Mouse (Mus musculus): ENCODE measurements around the gene Gprc5c. TPM values are rescaled to one million over a fixed set of nuclear protein-coding genes. Genes with fewer than 3 reads are reported as not detected.

Gene Gprc5c
- total and polyA plus RNA-seq, 3 experiments: not detected

DNA sequence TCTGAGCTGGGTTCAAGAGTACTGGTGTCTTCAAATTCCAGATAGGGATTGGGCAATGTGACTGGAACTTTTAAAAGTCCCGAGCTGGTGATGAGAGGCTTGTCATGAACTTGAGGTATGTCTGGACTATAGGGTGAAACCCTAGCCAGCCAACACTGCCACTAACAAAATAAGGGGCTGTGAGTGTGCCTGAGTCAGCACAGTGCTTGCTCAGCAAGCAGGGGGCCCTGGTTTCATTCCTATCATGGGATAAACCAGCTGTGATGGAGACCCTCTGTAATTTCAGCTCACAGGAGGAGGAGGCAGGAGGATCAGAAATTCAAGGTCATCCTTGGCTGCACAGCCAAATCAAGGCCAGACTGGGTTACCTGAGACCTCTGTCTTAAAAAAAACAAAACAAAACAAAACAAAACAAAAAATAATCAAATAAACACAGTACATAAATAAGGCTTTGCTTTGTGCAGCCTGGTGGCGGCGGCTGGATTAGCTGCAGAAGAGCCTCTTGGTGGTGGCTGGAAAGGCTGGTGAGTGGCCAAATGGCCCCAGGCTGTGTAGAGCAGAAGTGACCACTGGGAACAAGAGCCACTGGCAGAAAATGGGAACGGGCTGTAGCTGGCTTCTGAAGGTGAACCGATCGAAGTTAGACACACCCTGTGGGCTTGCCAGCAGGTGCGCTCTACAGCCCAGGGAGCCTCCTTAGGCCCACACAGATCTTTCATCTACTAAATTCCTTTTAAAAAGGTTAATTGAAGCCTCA is 6.3 kb upstream of the Gprc5c start:
- peaks cover 0 to 9% of the 10 kb centered on the region in 2 experiments; a peak in 2 of 4 replicates for H3K4me1 ChIP-seq (ENCODE audit: control insufficient read depth in 1 of 2, insufficient read depth in 2 of 2)
- in situ Hi-C loops (cut with MboI; ENCODE audit: low pct_ligation_motif_present, low pct_unique_long_range_greater_than_20kb, low sequenced_read_pairs) (no loop called here), dilution Hi-C loops (cut with MboI; ENCODE audit: extremely low pct_ligation_motif_present, extremely low pct_unique_long_range_greater_than_20kb, low sequenced_read_pairs) (no loop called here)
- no peak for DNase-seq (ENCODE audit: extremely low read depth)
- peaks cover 6% of the 10 kb centered on the region for H3K27me3 ChIP-seq (replicated peaks)
- no peaks in the 10 kb centered on the region for H3K79me2 ChIP-seq (replicated peaks; ENCODE audit: control insufficient read depth, extremely low read depth, insufficient read depth, poor library complexity, severe bottlenecking)
- no peaks in the 10 kb centered on the region for H3K36me3 ChIP-seq (replicated peaks in 1 of 2; ENCODE audit: control insufficient read depth in 1 of 2, insufficient read depth in 1 of 2, low read length in 1 of 2)
- TF ChIP-seq EP300 (IDR thresholded peaks at IDR 0.05; ENCODE audit: low read length) (no peak), CHD2 (IDR thresholded peaks at IDR 0.05; ENCODE audit: low read length) (no peak), MXI1 (IDR thresholded peaks at IDR 0.05; ENCODE audit: low read depth, low read length) (no peak), TBP (conservative IDR thresholded peaks at IDR 0.05; ENCODE audit: low read depth, low read length) (no peak), CHD1 (IDR thresholded peaks at IDR 0.05; ENCODE audit: low read depth, low read length) (no peak), POLR2AphosphoS2 (IDR thresholded peaks at IDR 0.05; ENCODE audit: low read depth, low read length) (no peak), ZC3H11A (IDR thresholded peaks at IDR 0.05; ENCODE audit: low read depth, low read length) (no peak), RAD21 (IDR thresholded peaks at IDR 0.05; ENCODE audit: low read depth, low read length) (no peak), JUN (IDR thresholded peaks at IDR 0.05; ENCODE audit: insufficient read depth, low read depth, low read length) (no peak), ZMIZ1 (IDR thresholded peaks at IDR 0.05; ENCODE audit: low read depth, low read length) (no peak)
- H3K9me3 ChIP-seq (replicated peaks; ENCODE audit: low read length): peaks cover 10% of the 10 kb centered on the region
- no peak overlapping the region for H3K4me2 ChIP-seq (ENCODE audit: insufficient read depth, low read depth, poor library complexity, severe bottlenecking)
- H3K27ac ChIP-seq (ENCODE audit: insufficient read depth, low read depth): no peak overlapping the region
- H3K4me3 ChIP-seq (replicated peaks in 1 of 3; ENCODE audit: low read depth in 2 of 3, low read length in 2 of 3, poor library complexity in 1 of 3): no peak overlapping the region
- H3K9ac ChIP-seq (ENCODE audit: insufficient read depth, low read depth): no peak overlapping the region

DNA sequence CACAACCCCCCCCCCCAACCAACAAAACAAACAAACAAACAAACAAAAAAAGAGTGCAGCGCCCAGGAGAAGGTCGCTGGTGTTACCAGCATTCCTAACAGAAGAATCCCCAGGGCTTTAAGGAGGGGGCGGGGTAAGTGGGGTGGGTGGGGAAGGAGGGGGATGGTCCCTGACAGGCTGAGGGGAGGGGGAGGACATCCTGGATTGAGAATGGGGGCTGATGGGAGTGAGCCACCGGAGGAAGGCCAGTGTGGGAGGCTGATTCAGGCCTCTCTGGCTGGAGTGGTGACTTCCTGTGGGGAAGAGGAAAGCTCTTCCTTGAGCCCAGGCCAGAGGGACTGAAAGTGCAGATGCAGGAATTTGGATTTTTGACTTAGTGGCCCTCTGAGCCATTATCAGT is 4.6 kb upstream of the Gprc5c start:
- in situ Hi-C loops (cut with MboI; ENCODE audit: low pct_ligation_motif_present, low pct_unique_long_range_greater_than_20kb, low sequenced_read_pairs) (no loop called here), dilution Hi-C loops (cut with MboI; ENCODE audit: extremely low pct_ligation_motif_present, extremely low pct_unique_long_range_greater_than_20kb, low sequenced_read_pairs) (no loop called here)
- Histone ChIP-seq H3K4me1 (ENCODE audit: control insufficient read depth in 1 of 2, insufficient read depth in 2 of 2) (peaks cover 0 to 13% of the 10 kb centered on the region in 2 experiments; a peak in 2 of 4 replicates), H3K79me2 (replicated peaks; ENCODE audit: control insufficient read depth, extremely low read depth, insufficient read depth, poor library complexity, severe bottlenecking) (no peaks in the 10 kb centered on the region), H3K36me3 (replicated peaks in 1 of 2; ENCODE audit: control insufficient read depth in 1 of 2, insufficient read depth in 1 of 2, low read length in 1 of 2) (no peaks in the 10 kb centered on the region), H3K4me2 (ENCODE audit: insufficient read depth, low read depth, poor library complexity, severe bottlenecking) (no peak overlapping the region), H3K4me3 (replicated peaks in 1 of 3; ENCODE audit: low read depth in 2 of 3, low read length in 2 of 3, poor library complexity in 1 of 3) (no peak overlapping the region), H3K9ac (ENCODE audit: insufficient read depth, low read depth) (no peak overlapping the region), H3K9me3 (replicated peaks; ENCODE audit: low read length) (peaks cover 12% of the 10 kb centered on the region), H3K27ac (ENCODE audit: insufficient read depth, low read depth) (no peak overlapping the region), H3K27me3 (replicated peaks) (peaks cover 6% of the 10 kb centered on the region)
- TF ChIP-seq CHD1 (IDR thresholded peaks at IDR 0.05; ENCODE audit: low read depth, low read length) (no peak), KAT2A (IDR thresholded peaks at IDR 0.05; ENCODE audit: insufficient replicate concordance, low read length) (no peak), ZKSCAN1 (IDR thresholded peaks at IDR 0.05; ENCODE audit: borderline replicate concordance, low read depth, low read length) (no peak)
- no peak for DNase-seq (ENCODE audit: extremely low read depth)

DNA sequence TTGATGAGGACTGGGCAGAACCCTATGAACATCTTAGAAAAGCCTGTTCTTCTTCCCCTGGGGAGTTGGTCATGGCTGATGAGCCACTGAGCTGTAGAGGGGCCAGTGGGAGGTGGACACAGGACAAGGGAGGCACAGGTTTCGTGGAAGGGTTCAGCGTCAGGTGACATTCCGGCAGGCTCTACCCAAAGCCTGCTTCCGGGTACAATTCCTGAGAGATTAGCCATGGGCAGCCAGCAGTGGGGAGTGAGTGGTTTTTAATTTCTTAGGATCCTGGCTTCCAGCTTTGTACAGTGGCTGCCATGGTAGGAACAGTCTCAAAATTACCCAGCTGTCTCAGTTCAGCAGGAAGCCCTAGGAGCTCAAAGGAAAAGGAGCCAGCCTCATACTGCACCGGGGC is 3.9 kb upstream of the Gprc5c start:
- Histone ChIP-seq H3K27ac (ENCODE audit: insufficient read depth, low read depth) (no peak overlapping the region), H3K4me3 (replicated peaks in 1 of 3; ENCODE audit: low read depth in 2 of 3, low read length in 2 of 3, poor library complexity in 1 of 3) (no peak overlapping the region), H3K9ac (ENCODE audit: insufficient read depth, low read depth) (no peak overlapping the region), H3K27me3 (replicated peaks) (peaks cover 6% of the 10 kb centered on the region), H3K4me1 (ENCODE audit: control insufficient read depth in 1 of 2, insufficient read depth in 2 of 2) (peaks cover 0 to 13% of the 10 kb centered on the region in 2 experiments; a peak in 2 of 4 replicates), H3K4me2 (ENCODE audit: insufficient read depth, low read depth, poor library complexity, severe bottlenecking) (no peak overlapping the region), H3K79me2 (replicated peaks; ENCODE audit: control insufficient read depth, extremely low read depth, insufficient read depth, poor library complexity, severe bottlenecking) (no peaks in the 10 kb centered on the region), H3K9me3 (replicated peaks; ENCODE audit: low read length) (peaks cover 15% of the 10 kb centered on the region), H3K36me3 (replicated peaks in 1 of 2; ENCODE audit: control insufficient read depth in 1 of 2, insufficient read depth in 1 of 2, low read length in 1 of 2) (no peaks in the 10 kb centered on the region)
- dilution Hi-C loops (cut with MboI; ENCODE audit: extremely low pct_ligation_motif_present, extremely low pct_unique_long_range_greater_than_20kb, low sequenced_read_pairs) (no loop called here), in situ Hi-C loops (cut with MboI; ENCODE audit: low pct_ligation_motif_present, low pct_unique_long_range_greater_than_20kb, low sequenced_read_pairs) (no loop called here)
- DNase-seq (ENCODE audit: extremely low read depth): no peak
- TF ChIP-seq NELFE (IDR thresholded peaks at IDR 0.05; ENCODE audit: low read depth, low read length): no peak
- no peak for TF ChIP-seq TBP (conservative IDR thresholded peaks at IDR 0.05; ENCODE audit: low read depth, low read length)
- no peak for TF ChIP-seq NRF1 (IDR thresholded peaks at IDR 0.05; ENCODE audit: low read depth, low read length)
- TF ChIP-seq MEF2A (IDR thresholded peaks at IDR 0.05; ENCODE audit: borderline replicate concordance, low read depth, low read length): no peak
- no peak for TF ChIP-seq POLR2A (IDR thresholded peaks at IDR 0.05; ENCODE audit: low read depth, low read length)
- TF ChIP-seq GABPA (IDR thresholded peaks at IDR 0.05; ENCODE audit: insufficient replicate concordance, low read depth, low read length): no peak
- TF ChIP-seq MAX (IDR thresholded peaks at IDR 0.05; ENCODE audit: low read length): no peak
- TF ChIP-seq JUN (IDR thresholded peaks at IDR 0.05; ENCODE audit: insufficient read depth, low read depth, low read length): no peak
- TF ChIP-seq RCOR1 (conservative IDR thresholded peaks at IDR 0.05; ENCODE audit: low read depth, low read length): no peak
